Mouse (Mus musculus) stomach, adult 2 months (tissue): ENCODE results near the gene Rhoh. TPM values are rescaled to one million over a fixed set of nuclear protein-coding genes. Genes with fewer than 3 reads are reported as not detected.

Experiments
- polyA plus RNA-seq: library from polyadenylated mRNA; depleted of rRNA; stranded (reverse); fragments of >200 nt; gene quantifications from 2 replicates; pipeline ENCODE4 v1.2.3, GENCODE M21; 2012; rRNA removed

The Rhoh gene
- 0.26 and 0.30 TPM in 2 replicates for polyA plus RNA-seq

DNA sequence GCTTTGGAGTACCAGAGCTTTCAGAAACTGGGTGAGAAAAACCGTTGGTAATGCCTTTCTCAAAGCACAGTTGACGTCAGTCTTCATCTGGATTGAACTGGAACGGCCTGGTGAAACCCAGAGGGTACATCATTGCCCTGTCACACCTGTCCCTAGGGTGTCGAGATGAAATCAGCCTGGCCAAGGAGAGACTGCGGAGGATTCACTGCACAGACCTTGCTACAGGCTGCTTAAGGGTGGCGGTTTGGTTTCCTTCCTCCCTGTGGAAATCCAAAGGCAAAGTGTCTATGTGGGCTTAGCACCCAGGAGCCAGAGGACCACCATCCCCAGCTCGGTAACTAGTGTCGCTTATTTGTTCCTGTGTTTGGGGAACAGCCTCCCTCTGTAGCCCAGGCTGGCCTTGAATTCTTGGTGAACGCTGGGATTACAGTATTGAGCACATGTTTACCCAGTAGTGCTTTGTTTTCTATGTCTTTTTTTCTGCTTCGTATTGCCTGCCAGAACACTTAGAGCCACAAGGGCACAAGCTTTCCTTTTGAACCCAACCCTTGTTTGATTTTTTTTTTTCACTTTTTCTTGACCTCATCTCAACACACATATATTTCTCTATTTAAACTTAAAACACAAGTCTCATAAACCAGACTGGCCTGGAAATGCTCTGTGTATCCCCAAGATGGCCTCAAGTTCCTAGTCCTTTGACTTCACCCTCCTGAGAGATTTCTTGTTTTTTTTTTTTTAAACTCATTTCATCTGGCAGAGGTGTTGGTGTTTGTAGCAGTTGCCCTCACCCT lies at the start of gene Rhoh:
Rhoh (plus strand) TSS at position 60 of the 791 bp plus-strand sequence.

DNA sequence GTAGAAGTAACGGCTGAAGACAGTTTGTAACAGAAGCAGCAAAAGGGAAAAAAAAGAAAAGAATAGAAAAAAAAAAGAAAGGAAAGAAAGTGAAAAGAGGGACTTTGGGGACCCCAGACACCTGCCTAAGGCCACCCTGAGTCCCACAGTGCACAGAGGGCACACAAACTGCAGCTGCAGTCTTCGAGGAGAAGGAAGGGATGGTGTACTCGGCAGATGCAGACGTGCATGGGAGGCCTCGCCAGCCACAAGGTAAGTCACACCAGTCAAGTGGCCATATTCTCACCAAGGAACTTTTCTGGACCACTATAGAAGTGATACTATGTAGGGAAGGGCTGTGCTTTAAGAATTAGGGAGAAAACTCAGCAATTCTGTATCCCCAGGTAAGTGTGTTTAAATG lies 73.8 kb downstream of the Rhoh start, which contains the start of gene Chrna9:
Chrna9 (plus strand) TSS at position 139 of the 400 bp plus-strand sequence.

Other genes with a start within 250 kb of the Rhoh start
- 1.2 and 1.9 TPM in 2 replicates for gene Pds5a, start 162.9 kb upstream of the Rhoh start, polyA plus RNA-seq
- 0.71 and 1.6 TPM in 2 replicates for gene N4bp2, start 97.7 kb upstream of the Rhoh start, polyA plus RNA-seq
- gene Chrna9, start 73.7 kb downstream of the Rhoh start, polyA plus RNA-seq: 0.44 TPM in 1 of 2 replicates, not detected in the other
- gene 9130230L23Rik, start 143.1 kb downstream of the Rhoh start, polyA plus RNA-seq: 1.8 and 2.4 TPM in 2 replicates